Mouse (Mus musculus): ENCODE data around the gene Dolpp1. TPM values are rescaled to one million over a fixed set of nuclear protein-coding genes. Genes with fewer than 3 reads are reported as not detected.

Dolpp1 gene
- total RNA-seq, 2 experiments from 2014 or later = 25.8 to 26.8 TPM

- DNase-seq (ENCODE audit: extremely low spot score in 1 of 2, low spot score in 2 of 2) = peak; percentile 83 to 84
- intact Hi-C loops (cut with DNase I) = no loop called here
- Histone ChIP-seq H3K4me3 (peak within 1 kb of the TSS; percentile 97), H3K27ac (peak within 1 kb of the TSS; percentile 83)
- TF ChIP-seq CTCF (IDR thresholded peaks at IDR 0.05) = peak; percentile 49
These were observed 33.2 kb upstream of the Dolpp1 start, which contains the start of gene Sh3glb2 for GRCm38 (mm10) chr2:30358533-30359531. Gene Sh3glb2, minus strand, starts transcription at chr2:30359337.

GRCm38 (mm10) chr2:30360626-30361025, 31.4 kb upstream of the Dolpp1 start:
- no peak for DNase-seq (ENCODE audit: extremely low spot score in 1 of 2, low spot score in 2 of 2)
- TF ChIP-seq CTCF (IDR thresholded peaks at IDR 0.05) = no peak
- Histone ChIP-seq H3K4me3 (no peak overlapping the region), H3K27ac (no peak overlapping the region)
- intact Hi-C loops (cut with DNase I) = loop anchor here (5.0 kb wide), 1 partner anchor 52 kb away; no protein-coding TSS in a partner anchor

DNA sequence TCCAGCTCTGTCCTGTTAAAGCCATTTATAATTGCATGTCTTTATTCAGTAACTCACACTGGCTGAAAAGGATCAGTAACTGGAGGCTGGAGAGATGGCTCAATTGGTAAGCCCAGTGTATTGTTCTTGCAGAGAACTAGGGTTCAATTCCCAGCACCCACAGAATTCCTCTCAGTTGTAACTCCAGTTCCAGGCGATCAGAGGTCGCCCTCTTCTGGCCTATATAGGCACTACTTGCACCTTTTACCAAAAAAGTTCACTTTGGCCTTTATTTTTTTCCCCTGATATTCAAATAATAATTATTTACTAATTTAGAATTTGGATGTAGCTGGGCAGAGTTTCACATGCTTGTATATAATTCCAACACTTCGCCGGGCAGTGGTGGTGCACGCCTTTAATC, 29.2 kb upstream of the Dolpp1 start:
- intact Hi-C loops (cut with DNase I) = loop anchor here (5.0 kb wide), 1 partner anchor 49 kb away; no protein-coding TSS in a partner anchor
- DNase-seq (ENCODE audit: extremely low spot score in 1 of 2, low spot score in 2 of 2) = no peak
- Histone ChIP-seq H3K4me3 (no peak overlapping the region), H3K27ac (no peak overlapping the region)
- TF ChIP-seq CTCF (IDR thresholded peaks at IDR 0.05) = peak; percentile 37

DNA sequence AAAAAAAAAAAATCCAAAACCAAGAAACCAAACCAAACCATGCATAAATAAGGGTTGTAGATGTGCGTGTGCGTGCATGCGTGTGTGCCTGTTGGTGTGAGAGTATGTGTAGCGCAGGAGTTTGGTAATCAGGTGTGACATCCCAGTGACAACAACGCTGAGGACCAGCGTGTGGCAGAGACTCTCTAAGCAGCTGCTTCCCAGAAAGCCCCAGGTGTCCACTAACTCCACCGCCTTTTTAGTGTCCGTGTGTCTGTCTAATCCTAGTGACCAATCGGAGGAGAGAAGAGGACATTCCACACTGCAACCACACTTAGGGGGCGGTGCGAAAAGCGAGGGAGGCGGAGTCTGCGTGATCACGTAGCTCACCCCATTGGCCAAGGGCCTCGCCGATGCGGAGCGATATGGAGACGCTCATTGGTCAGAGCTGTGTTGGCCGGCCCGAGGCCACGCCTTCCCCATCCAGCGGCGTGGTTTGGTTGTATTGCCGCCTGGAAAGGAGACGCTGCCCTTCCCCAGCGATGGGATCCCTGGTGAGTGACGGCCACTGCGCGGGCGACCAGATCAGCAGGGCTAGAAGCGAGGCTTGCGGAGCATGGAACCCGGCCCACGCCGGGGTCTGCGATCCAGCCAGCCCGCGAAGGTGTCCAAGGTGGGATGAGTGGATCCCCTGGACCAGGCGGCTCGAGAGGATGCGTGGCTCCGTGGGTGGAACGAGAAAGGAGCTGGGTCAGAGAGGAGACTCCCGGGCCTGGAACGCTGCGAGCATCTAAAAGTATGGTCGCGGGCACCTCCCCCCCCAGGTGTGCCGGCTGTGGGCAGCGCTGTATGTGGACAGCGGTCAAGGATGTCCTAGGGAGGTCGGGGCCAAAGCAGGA, 28.0 kb upstream of the Dolpp1 start, which contains the start of gene Miga2:
Gene Miga2, plus strand, starts transcription at position 461 of the 878 bp plus-strand sequence.
- Histone ChIP-seq H3K4me3 (peak within 1 kb of the TSS; percentile 80), H3K27ac (peak within 1 kb of the TSS; percentile 96)
- intact Hi-C loops (cut with DNase I) = loop anchor here (5.0 kb wide), 1 partner anchor 48 kb away; no protein-coding TSS in a partner anchor
- DNase-seq (ENCODE audit: extremely low spot score in 1 of 2, low spot score in 2 of 2) = peak; percentile 97 to 98
- TF ChIP-seq CTCF (IDR thresholded peaks at IDR 0.05) = no peak

- intact Hi-C loops (cut with DNase I) = no loop called here
- DNase-seq (ENCODE audit: extremely low spot score in 1 of 2, low spot score in 2 of 2) = no peak
- peak overlapping the region; percentile 80 for H3K4me3 ChIP-seq
- TF ChIP-seq CTCF (IDR thresholded peaks at IDR 0.05) = no peak
- peak overlapping the region; percentile 96 for H3K27ac ChIP-seq
These were observed 26.6 kb upstream of the Dolpp1 start for GRCm38 (mm10) chr2:30365281-30366069.

DNA sequence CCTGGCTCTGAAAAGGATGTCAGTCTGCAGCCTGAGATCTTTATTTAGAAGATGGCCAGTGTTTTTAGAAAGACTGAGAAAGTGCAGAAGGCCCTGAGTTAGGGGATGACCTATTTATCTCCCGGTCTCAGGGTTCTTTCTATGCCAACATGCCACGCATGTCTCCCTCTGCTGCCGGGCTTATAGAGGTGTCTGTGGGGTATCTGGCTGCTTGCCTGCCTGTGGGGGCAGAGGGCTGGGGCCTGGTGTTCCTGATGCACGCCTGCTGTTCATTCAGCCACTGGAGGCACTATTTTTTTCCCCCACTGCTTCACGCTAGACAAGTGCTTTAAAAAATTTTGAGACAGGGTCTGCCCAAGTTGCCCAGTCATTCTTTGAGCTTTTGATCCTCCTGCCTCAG, 25.9 kb upstream of the Dolpp1 start:
- TF ChIP-seq CTCF (IDR thresholded peaks at IDR 0.05) = peak; percentile 26
- peak overlapping the region; percentile 38; the same call in 1 of the 2 replicates for H3K27ac ChIP-seq
- DNase-seq (ENCODE audit: extremely low spot score in 1 of 2, low spot score in 2 of 2) = no peak
- peak overlapping the region; percentile 80; the same call in 1 of the 2 replicates for H3K4me3 ChIP-seq
- intact Hi-C loops (cut with DNase I) = no loop called here

GRCm38 (mm10) chr2:30371544-30371943, 20.5 kb upstream of the Dolpp1 start:
- TF ChIP-seq CTCF (IDR thresholded peaks at IDR 0.05) = no peak
- no peak for DNase-seq (ENCODE audit: extremely low spot score in 1 of 2, low spot score in 2 of 2)
- Histone ChIP-seq H3K27ac (no peak overlapping the region), H3K4me3 (no peak overlapping the region)
- intact Hi-C loops (cut with DNase I) = no loop called here

- intact Hi-C loops (cut with DNase I) = no loop called here
- no peak overlapping the region for H3K4me3 ChIP-seq
- no peak overlapping the region for H3K27ac ChIP-seq
- no peak for DNase-seq (ENCODE audit: extremely low spot score in 1 of 2, low spot score in 2 of 2)
- no peak for TF ChIP-seq CTCF (IDR thresholded peaks at IDR 0.05)
These were observed 19.3 kb upstream of the Dolpp1 start for GRCm38 (mm10) chr2:30372726-30373125.

DNA sequence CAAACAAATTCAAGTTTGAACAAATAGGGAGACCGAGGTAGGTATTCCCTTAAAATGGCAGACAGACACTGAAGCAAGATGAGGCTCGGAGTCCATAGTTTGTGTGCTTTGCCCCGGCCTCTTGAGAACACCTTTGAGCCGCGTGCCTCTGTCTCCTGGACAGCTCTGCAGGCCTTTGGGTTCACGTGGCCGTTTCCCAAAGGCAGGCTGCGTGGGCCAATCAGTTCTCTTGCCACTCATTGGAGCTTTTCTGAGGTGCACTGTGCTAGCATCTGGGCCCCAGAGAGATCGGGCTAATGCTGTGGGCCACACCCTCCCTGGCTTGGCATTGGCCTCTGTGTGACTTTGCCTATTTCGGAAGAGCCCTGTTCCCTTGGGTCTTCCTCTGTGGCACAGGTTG, 16.2 kb upstream of the Dolpp1 start:
- no peak for TF ChIP-seq CTCF (IDR thresholded peaks at IDR 0.05)
- no peak overlapping the region for H3K4me3 ChIP-seq
- H3K27ac ChIP-seq = no peak overlapping the region
- DNase-seq (ENCODE audit: extremely low spot score in 1 of 2, low spot score in 2 of 2) = no peak
- intact Hi-C loops (cut with DNase I) = no loop called here

DNA sequence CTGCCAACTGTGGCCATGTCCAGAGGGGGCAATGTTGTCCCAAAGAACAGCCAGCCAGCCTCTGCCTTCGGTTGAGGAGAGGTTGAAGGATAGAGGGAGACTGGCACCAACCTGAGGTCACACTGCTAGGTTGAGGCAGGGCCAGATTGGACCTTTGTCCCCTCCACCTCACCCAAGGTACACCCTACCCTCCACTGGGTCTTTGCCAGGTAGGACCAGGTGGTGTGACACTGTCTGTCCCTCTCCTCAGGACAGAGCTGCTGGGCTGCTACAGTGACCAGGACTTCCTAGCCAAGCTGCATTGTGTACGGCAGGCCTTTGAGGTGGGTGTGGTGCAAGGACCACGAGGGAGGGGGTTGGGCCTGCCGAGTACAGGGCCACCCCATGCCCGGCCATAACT, 14.3 kb upstream of the Dolpp1 start:
- Histone ChIP-seq H3K27ac (no peak overlapping the region), H3K4me3 (no peak overlapping the region)
- TF ChIP-seq CTCF (IDR thresholded peaks at IDR 0.05) = no peak
- no peak for DNase-seq (ENCODE audit: extremely low spot score in 1 of 2, low spot score in 2 of 2)
- intact Hi-C loops (cut with DNase I) = no loop called here

GRCm38 (mm10) chr2:30379307-30379706, 12.7 kb upstream of the Dolpp1 start:
- no peak overlapping the region for H3K4me3 ChIP-seq
- no peak for TF ChIP-seq CTCF (IDR thresholded peaks at IDR 0.05)
- no peak for DNase-seq (ENCODE audit: extremely low spot score in 1 of 2, low spot score in 2 of 2)
- H3K27ac ChIP-seq = no peak overlapping the region
- intact Hi-C loops (cut with DNase I) = no loop called here

Data from left cerebral cortex, adult 2 months (tissue).